Mouse (Mus musculus) layer of hippocampus, postnatal 36 days (tissue): ENCODE data around the gene Rhof. TPM values are rescaled to one million over a fixed set of nuclear protein-coding genes. Genes with fewer than 3 reads are reported as not detected.

Source experiments
- DNase-seq, 2 experiments: peaks; one replicate each; pipeline ENCODE4 v3.0.0; 2022
- total RNA-seq, 2 experiments: library from RNA; stranded (reverse); gene quantifications; 2 replicates each; pipeline ENCODE4 v1.2.3; 2021

Rhof gene
- total RNA-seq: 10 to 100 TPM; 43.0 to 48.0 TPM

- peak; percentile 86 to 89 for DNase-seq
Observed at GRCm38 (mm10) chr5:123132308-123133071, at the start of gene Rhof. Rhof (minus strand) TSS chr5:123132692.

- no peak for DNase-seq
Observed at GRCm38 (mm10) chr5:123181536-123181935, 49.0 kb upstream of the Rhof start.

GRCm38 (mm10) chr5:123180390-123180789, 47.9 kb upstream of the Rhof start:
- no peak for DNase-seq

GRCm38 (mm10) chr5:123178792-123179191, 46.3 kb upstream of the Rhof start:
- no peak for DNase-seq

- DNase-seq: peak; percentile 75 to 77
Observed at GRCm38 (mm10) chr5:123171646-123172350, 39.3 kb upstream of the Rhof start.

GRCm38 (mm10) chr5:123170365-123170764, 37.9 kb upstream of the Rhof start:
- no peak for DNase-seq

- no peak for DNase-seq
Observed at GRCm38 (mm10) chr5:123169284-123169683, 36.8 kb upstream of the Rhof start, which contains the start of gene Psmd9. Psmd9 (plus strand) TSS chr5:123169413.

- DNase-seq: no peak
Observed at GRCm38 (mm10) chr5:123167591-123167990, 35.1 kb upstream of the Rhof start.

- DNase-seq: no peak
Observed at GRCm38 (mm10) chr5:123166437-123166836, 33.9 kb upstream of the Rhof start.

GRCm38 (mm10) chr5:123162942-123163341, 30.4 kb upstream of the Rhof start:
- DNase-seq: no peak

- DNase-seq: no peak
Observed at GRCm38 (mm10) chr5:123160341-123160740, 27.8 kb upstream of the Rhof start.

- DNase-seq: no peak
Observed at GRCm38 (mm10) chr5:123159866-123160265, 27.4 kb upstream of the Rhof start.

GRCm38 (mm10) chr5:123159446-123159845, 27.0 kb upstream of the Rhof start:
- no peak for DNase-seq

GRCm38 (mm10) chr5:123157972-123158371, 25.5 kb upstream of the Rhof start:
- DNase-seq: no peak

GRCm38 (mm10) chr5:123156763-123157162, 24.3 kb upstream of the Rhof start:
- DNase-seq: no peak

GRCm38 (mm10) chr5:123155425-123155824, 22.9 kb upstream of the Rhof start:
- DNase-seq: no peak

- DNase-seq: no peak
Observed at GRCm38 (mm10) chr5:123152901-123153300, 20.4 kb upstream of the Rhof start.

GRCm38 (mm10) chr5:123151707-123152362, 19.3 kb upstream of the Rhof start:
- DNase-seq: no peak

- DNase-seq: no peak
Observed at GRCm38 (mm10) chr5:123151077-123151476, 18.6 kb upstream of the Rhof start.

- DNase-seq: no peak
Observed at GRCm38 (mm10) chr5:123150641-123151040, 18.1 kb upstream of the Rhof start.

- DNase-seq: peak; percentile 87 to 90
Observed at GRCm38 (mm10) chr5:123149451-123150400, 17.2 kb upstream of the Rhof start.
